Mouse (Mus musculus): ENCODE data around the gene Shc3. TPM values are rescaled to one million over a fixed set of nuclear protein-coding genes. Genes with fewer than 3 reads are reported as not detected.

Shc3 gene
- total RNA-seq, 2 experiments from 2014 or later, result 157 to 163 TPM

DNA sequence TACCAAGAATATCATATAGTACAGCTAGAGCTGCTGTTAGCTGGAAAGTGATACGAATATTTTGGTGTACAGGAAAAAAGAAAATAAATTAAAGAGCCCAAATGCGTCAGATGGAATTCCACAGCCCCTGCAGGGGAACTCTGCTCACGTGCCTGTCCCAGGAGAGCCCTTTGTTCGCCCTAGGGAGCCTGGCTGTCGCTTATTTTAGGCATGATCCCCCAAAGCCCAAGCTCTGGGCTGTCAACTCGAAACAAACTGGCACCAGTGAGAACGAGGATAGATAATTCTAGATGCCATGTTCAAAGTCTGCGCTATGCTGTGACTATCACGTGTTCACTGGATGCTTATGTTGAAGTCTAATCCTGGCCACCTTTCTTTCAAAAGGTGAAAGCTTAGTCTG lies 892 bp upstream of the Shc3 start:
- intact Hi-C loops (cut with DNase I), result no loop called here
- peak; percentile 24 for DNase-seq

- DNase-seq, result no peak
- intact Hi-C loops (cut with DNase I), result loop anchor here (5.0 kb wide), 1 partner anchor 48 kb away; no protein-coding TSS in a partner anchor
These were observed 458 bp upstream of the Shc3 start for GRCm38 (mm10) chr13:51569685-51570068.

DNA sequence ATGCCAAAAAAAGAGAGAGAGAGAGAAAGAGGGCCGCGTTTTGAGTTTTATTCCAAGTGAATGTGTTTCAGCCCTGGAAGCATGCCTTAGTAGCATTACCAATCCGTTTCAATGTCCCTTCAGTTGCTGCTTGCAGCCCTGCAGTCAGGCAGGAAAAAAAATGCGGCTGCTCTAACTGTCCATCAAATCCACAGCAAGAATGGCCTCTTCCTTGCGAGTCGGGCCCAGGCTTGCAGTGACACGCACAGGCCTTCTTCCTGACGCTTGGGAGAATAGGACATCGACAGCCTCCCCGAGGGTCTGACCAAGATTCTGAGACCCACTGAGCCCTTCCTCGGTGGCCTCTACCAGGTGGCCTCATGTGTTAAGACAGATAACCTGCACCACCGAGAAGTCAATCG lies 718 bp downstream of the Shc3 start:
- peak; percentile 22 for DNase-seq

GRCm38 (mm10) chr13:51567411-51567851 lies 1.8 kb downstream of the Shc3 start:
- peak; percentile 30 for DNase-seq
- intact Hi-C loops (cut with DNase I), result loop anchor here (5.0 kb wide), 1 partner anchor 50 kb away; no protein-coding TSS in a partner anchor

More for the DNA sequence above, 718 bp downstream of the Shc3 start:
- intact Hi-C loops (cut with DNase I), result loop anchor here (5.0 kb wide), 1 partner anchor 49 kb away; no protein-coding TSS in a partner anchor

DNA sequence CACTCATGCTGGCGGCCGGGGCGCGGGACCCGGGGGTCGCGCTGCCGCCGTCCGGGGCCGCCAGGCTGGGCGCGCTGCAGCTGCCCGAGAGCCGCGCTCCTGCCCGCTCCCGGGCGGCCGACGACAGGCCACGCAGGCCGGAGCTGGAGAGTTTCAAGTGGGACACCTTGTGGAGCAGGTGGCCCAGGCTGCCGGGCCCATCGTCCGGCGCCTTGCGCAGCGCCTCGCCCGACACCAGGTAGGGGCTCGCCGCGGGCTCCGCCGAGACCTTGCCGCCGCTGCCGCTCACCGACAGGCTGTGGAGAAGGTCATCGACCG lies 2.2 kb downstream of the Shc3 start:
- no peak for DNase-seq
- intact Hi-C loops (cut with DNase I), result loop anchor here (5.0 kb wide), 1 partner anchor 50 kb away; no protein-coding TSS in a partner anchor

DNA sequence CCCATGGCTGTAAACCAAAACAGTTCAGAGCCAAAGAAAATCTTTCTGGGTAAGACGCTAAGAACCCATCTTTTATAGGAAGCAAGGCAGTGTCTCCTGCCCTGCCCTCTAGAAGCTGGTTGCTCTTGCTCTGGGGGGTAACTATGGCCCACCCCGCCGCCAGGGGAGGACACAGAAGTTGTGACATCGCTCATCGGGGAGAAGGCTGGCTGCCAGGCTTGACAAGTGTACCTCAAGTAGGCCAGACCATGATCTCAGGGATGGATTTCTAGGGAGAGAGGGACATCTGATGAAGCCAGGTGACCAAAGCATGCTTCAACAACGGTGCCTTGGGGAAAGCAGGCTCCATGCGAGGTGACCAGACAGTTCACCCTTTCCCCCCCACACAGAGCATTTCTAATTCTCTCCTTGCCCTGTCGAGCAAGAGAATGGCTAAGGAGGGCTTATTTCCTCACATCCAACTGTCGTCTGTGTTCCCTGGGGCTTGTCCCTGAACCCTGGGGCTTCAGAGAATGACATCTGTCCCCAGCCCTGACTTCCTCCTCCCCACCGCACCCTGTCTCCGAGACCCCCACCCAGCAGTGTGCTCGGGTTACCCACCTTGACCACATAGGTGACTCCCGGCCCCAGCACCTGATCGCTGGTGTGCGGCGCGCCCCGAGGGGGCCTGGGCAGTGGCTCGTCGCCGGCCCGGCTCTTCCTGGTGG lies 2.7 kb downstream of the Shc3 start:
- peak; percentile 26 for DNase-seq
- intact Hi-C loops (cut with DNase I), result loop anchor here (5.0 kb wide), 1 partner anchor 51 kb away; no protein-coding TSS in a partner anchor

- DNase-seq, result no peak
- intact Hi-C loops (cut with DNase I), result loop anchor here (5.0 kb wide), 1 partner anchor 53 kb away; no protein-coding TSS in a partner anchor
These were observed 4.5 kb downstream of the Shc3 start for GRCm38 (mm10) chr13:51564741-51565140.

GRCm38 (mm10) chr13:51553343-51553742 lies 15.9 kb downstream of the Shc3 start:
- intact Hi-C loops (cut with DNase I), result loop anchor here (10.0 kb wide), 1 partner anchor 99 kb away; no protein-coding TSS in a partner anchor
- no peak for DNase-seq

GRCm38 (mm10) chr13:51552233-51552632 lies 17.0 kb downstream of the Shc3 start:
- no peak for DNase-seq
- intact Hi-C loops (cut with DNase I), result loop anchor here (10.0 kb wide), 1 partner anchor 97 kb away; no protein-coding TSS in a partner anchor

DNA sequence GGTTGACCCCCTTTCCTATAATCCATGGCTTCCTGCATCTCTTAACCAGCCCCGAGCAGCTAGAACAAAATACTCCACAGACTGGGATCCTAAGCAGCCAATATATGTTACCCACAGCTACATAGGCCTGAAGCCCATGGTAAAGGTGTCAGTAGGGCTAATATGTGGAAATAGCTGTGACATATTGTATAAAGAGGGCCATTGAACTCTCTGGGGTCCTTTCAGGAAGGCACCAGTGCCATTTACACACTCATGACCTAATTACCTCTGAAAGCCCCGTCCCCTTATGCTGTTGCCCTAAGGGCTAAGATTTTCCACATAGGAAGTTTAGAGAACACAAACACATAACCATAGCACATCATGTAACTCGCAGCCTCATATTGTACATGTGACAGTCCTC lies 17.4 kb downstream of the Shc3 start:
- no peak for DNase-seq
- intact Hi-C loops (cut with DNase I), result loop anchor here (10.0 kb wide), 1 partner anchor 97 kb away; no protein-coding TSS in a partner anchor

GRCm38 (mm10) chr13:51539816-51540215 lies 29.4 kb downstream of the Shc3 start:
- intact Hi-C loops (cut with DNase I), result no loop called here
- no peak for DNase-seq

- intact Hi-C loops (cut with DNase I), result no loop called here
- no peak for DNase-seq
These were observed 33.9 kb downstream of the Shc3 start for GRCm38 (mm10) chr13:51535326-51535725.

DNA sequence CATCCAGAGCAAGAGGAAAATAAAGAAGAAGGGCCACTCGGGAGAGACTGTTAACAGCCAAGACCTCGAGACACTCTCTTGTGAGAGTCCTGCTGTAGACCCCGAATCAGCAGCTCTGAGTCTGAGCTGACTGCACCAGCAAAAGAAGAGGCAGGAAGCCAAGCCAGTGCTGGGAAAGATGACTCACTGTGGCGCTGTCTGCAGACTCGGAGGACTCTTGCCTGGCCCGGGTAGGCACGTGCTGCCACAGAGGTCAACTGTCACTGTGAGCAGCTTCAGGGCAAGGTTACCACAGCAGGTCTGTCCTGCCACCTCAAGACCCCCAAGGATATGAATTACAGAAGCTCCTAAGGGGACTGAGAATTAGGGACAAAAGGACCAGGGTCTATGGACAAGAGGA lies 42.7 kb downstream of the Shc3 start:
- DNase-seq, result peak; percentile 15
- intact Hi-C loops (cut with DNase I), result no loop called here

DNA sequence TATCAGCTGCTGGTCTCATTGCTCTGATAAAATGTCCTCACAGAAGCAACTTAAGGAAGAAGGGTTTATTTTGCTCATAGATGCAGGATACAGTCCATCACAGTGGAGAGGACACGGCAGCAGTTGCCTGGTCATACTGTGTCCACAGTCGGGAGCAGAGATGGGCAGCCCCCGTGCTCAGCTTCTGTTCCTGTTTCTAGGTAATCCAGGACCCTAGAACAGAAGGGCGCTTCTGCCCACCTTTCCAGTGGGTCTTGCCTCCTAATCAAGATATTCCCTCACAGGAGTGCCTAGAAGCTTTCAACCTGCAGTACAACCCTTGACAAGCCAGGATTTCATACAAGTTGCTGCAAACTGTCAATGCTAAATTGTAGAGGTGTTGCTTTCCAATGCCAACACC lies 44.9 kb downstream of the Shc3 start:
- no peak for DNase-seq
- intact Hi-C loops (cut with DNase I), result no loop called here

DNA sequence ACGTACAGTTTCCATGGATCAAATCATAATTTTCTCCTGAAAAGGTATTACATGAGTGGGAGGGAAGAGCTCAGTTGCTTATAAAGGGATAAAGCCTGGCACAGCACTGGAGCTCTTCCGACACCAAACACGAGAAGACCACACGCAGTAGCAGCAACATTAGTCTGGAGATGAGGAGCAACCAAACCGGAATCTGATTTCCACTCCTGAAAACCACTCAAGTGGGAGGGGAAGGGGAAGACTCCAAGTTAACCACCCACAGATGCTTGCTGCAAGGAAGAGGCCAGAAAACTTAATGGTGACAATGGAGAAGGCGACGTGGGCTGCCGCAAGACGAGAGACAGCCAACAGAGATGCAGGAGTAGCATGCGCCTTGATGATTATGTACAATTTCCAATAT lies 45.9 kb downstream of the Shc3 start:
- DNase-seq, result no peak
- intact Hi-C loops (cut with DNase I), result no loop called here

- intact Hi-C loops (cut with DNase I), result no loop called here
- DNase-seq, result no peak
These were observed 50.3 kb downstream of the Shc3 start for GRCm38 (mm10) chr13:51518880-51519279.

DNA sequence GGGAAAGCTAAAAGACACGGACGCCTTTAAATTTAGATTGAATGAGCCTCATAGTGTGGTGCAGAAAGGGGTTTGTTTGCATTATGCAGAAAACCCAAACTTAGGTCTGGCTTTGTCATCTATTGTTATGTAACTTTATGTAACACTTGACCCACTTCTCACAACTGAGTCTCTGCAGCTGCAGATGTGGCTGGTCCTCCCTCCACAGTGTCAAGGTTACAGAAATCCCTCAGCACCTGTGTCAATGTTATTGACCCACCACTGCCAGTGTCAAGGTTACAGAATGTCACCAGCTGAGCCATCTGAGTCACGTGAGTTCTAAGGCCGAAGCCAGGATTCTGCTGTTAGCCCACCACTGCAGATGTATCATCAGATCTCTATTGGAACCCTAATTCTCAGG lies 51.3 kb downstream of the Shc3 start:
- intact Hi-C loops (cut with DNase I), result no loop called here
- no peak for DNase-seq

DNA sequence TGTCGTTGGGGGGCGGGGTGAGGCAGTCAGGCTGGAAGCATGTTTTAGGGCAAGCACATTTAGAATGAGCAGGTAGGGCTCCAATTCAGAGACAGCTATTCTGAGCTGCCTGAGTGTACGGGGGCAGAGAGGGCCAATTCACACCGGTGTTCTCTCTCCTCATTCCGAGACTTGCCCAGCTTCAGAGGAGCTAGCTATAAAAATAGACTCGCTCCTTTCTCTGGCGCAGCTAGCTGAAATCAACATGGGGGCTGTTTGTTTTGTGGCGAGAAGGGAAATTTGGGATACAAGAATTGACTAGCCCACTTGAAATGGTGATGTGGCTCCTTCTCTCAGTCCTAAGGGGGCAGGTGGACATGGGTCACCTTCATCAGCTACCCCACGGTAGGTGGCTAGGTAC lies 60.4 kb downstream of the Shc3 start:
- intact Hi-C loops (cut with DNase I), result no loop called here
- DNase-seq, result no peak

DNA sequence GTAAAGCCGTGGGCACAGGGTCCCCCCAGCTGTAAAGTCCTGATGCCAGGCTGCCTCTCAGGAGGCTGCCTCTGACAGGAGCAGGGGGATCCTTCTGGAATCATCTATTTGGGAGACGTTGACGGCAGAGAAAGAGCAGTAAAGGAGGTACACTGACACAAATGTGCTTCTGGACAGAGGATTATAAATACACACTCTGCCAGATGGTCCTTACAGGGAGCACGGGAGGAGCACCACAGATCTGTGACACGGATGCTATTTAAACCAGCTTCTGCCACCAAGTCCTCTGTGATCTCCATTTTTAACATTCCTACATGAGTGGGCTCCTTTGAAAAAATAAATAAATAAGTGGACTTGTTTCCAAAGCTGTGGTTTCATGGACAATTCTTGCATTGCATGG lies 63.5 kb downstream of the Shc3 start:
- intact Hi-C loops (cut with DNase I), result no loop called here
- DNase-seq, result no peak

- no peak for DNase-seq
- intact Hi-C loops (cut with DNase I), result no loop called here
These were observed 69.5 kb downstream of the Shc3 start for GRCm38 (mm10) chr13:51499769-51500168.

- DNase-seq, result no peak
- intact Hi-C loops (cut with DNase I), result no loop called here
These were observed 75.5 kb downstream of the Shc3 start for GRCm38 (mm10) chr13:51493676-51494075.

- intact Hi-C loops (cut with DNase I), result no loop called here
- no peak for DNase-seq
These were observed 77.4 kb downstream of the Shc3 start for GRCm38 (mm10) chr13:51491649-51492435.

Data from left cerebral cortex, postnatal 4 days (tissue).